9 mouse cellular contexts compared by ENCODE assay signal in the genomic region with DNA sequence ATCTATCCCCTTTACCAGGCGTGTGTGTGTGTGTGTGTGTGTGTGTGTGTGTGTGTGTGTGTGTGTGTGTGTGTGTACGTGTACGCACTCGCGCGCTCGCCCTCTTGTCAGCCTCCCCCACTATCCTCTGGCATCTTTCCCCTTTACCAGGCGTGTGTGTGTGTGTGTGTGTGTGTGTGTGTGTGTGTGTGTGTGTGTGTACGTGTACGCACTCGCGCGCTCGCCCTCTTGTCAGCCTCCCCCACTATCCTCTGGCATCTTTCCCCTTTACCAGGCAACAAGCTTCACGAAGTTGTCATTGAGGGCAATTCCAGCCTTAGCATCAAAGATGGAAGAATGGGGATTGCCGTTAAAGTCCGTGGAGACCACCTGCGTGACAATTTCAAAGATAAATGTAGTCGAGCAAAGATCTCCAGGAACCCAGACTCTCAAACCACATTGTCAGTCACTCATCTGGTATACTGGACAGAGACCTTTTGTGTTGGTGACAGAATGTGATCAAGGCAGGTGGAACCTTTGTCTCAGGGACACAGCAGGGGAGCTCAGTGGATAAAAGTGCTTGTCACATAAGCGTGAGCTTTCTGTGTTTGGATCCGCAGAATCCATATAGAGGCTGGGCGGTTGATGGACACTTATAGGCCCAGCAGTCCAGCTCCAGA. TPM values are rescaled to one million over a fixed set of nuclear protein-coding genes. Genes with fewer than 3 reads are reported as not detected.
A peak's percentile ranks its signal among the peaks of the same experiment; 100 is the strongest.
DNase-seq lines count a peak whose midpoint lies in the region; ATAC-seq and TF ChIP-seq lines count a peak whose summit lies in the region.
"Not testable (repeated sequence)": the region's sequence is repeated elsewhere in the genome, so short reads cannot be mapped to it uniquely, and the experiment has no call there.
"Had no signal": no experiment of that assay in that cellular context is flagged by ENCODE, and none has a peak within 500 bp of the region (broad histone marks: within the 10 kb centered on the region; RNA-seq: fewer than 3 reads in every experiment).

No protein-coding gene starts in this region.

- TF ChIP-seq POLR2A in limb, embryonic 14.5 days (IDR thresholded peaks at IDR 0.05; ENCODE audit: borderline replicate concordance, extremely low read depth, insufficient read depth, insufficient read length); olfactory bulb, adult 2 months (IDR thresholded peaks at IDR 0.05; ENCODE audit: insufficient read depth, low read depth, low read length): not testable (repeated sequence)

- H3K4me1 ChIP-seq in E14TG2a.4 (replicated peaks; ENCODE audit: low read depth, low read length): peaks cover 33% of the 10 kb centered on the region
- peaks cover 26% of the 10 kb centered on the region for H3K4me1 ChIP-seq in erythroblast, embryonic 14.5 days (ENCODE audit: control insufficient read depth)
- peaks cover 4 to 17% of the 10 kb centered on the region in 2 experiments for H3K4me1 ChIP-seq in heart, embryonic 14.5 days (ENCODE audit: control insufficient read depth in 2 of 2, insufficient read depth in 2 of 2, low read length in 2 of 2)
- peaks cover 18% of the 10 kb centered on the region for H3K4me1 ChIP-seq in intestine, embryonic 16.5 days (ENCODE audit: control insufficient read depth, insufficient read depth, low read length)
- H3K4me1 ChIP-seq in limb, embryonic 14.5 days (ENCODE audit: control insufficient read depth, insufficient read depth, low read length): peaks cover 16% of the 10 kb centered on the region
- H3K4me1 ChIP-seq in megakaryocyte, embryonic 14.5 days: peaks cover 37% of the 10 kb centered on the region
- H3K4me1 ChIP-seq in olfactory bulb, adult 2 months (ENCODE audit: control insufficient read depth, insufficient read depth, low read length): peaks cover 17% of the 10 kb centered on the region

- H3K27ac ChIP-seq in heart, embryonic 14.5 days (replicated peaks in 1 of 2; ENCODE audit: control insufficient read depth in 1 of 2, insufficient read depth in 1 of 2, low read depth in 2 of 2, low read length in 2 of 2): peak overlapping the region; percentile 60 to 84
- peak overlapping the region; percentile 86 for H3K27ac ChIP-seq in intestine, embryonic 16.5 days (ENCODE audit: low read length)
- H3K27ac ChIP-seq in limb, embryonic 14.5 days (replicated peaks; ENCODE audit: low read depth, low read length): peak overlapping the region; percentile 84
- H3K27ac ChIP-seq in olfactory bulb, adult 2 months (ENCODE audit: insufficient read depth, low read depth, low read length): peak overlapping the region; percentile 83

- H3K27me3 ChIP-seq in E14TG2a.4 (ENCODE audit: insufficient read depth, low read length); erythroblast, embryonic 14.5 days (ENCODE audit: control insufficient read depth); heart, embryonic 14.5 days (ENCODE audit: control insufficient read depth, insufficient read depth, low read length); intestine, embryonic 16.5 days (replicated peaks; ENCODE audit: control insufficient read depth, insufficient read depth, low read length); limb, embryonic 14.5 days (ENCODE audit: control insufficient read depth, insufficient read depth, low read length); megakaryocyte, embryonic 14.5 days (replicated peaks): not testable (repeated sequence)

- peak overlapping the region; percentile 89 for H3K4me3 ChIP-seq in E14TG2a.4 (replicated peaks; ENCODE audit: low read length)
- peak overlapping the region; percentile 77 for H3K4me3 ChIP-seq in erythroblast, embryonic 14.5 days (replicated peaks)
- H3K4me3 ChIP-seq in heart, embryonic 14.5 days (ENCODE audit: control insufficient read depth in 1 of 2, insufficient read depth in 1 of 2, low read depth in 1 of 2, low read length in 2 of 2): peak overlapping the region; percentile 76 to 89
- H3K4me3 ChIP-seq in intestine, embryonic 16.5 days (ENCODE audit: low read length): peak overlapping the region; percentile 82
- peak overlapping the region; percentile 62 for H3K4me3 ChIP-seq in limb, embryonic 14.5 days (replicated peaks; ENCODE audit: low read length)
- peak overlapping the region; percentile 97 for H3K4me3 ChIP-seq in megakaryocyte, embryonic 14.5 days (replicated peaks)
- peak overlapping the region; percentile 74 for H3K4me3 ChIP-seq in olfactory bulb, adult 2 months (ENCODE audit: insufficient read depth, low read depth, low read length)

- WGBS in heart, embryonic 14.5 days: 22% methylated on average over 19 of the region's 22 CpGs
- 18% methylated on average over 15 of the region's 22 CpGs for WGBS in intestine, embryonic 16.5 days
- 38% methylated on average over 9 of the region's 22 CpGs for whole genome bisulfite sequencing in limb, embryonic 14.5 days
- 6% methylated on average over 18 of the region's 22 CpGs for WGBS in olfactory bulb, adult 2 months

- H3K9me3 ChIP-seq in E14TG2a.4 (ENCODE audit: low read length); erythroblast, embryonic 14.5 days (ENCODE audit: control insufficient read depth, low read length); heart, embryonic 14.5 days (ENCODE audit: control insufficient read depth, low read length); intestine, embryonic 16.5 days (ENCODE audit: control insufficient read depth, low read length); limb, embryonic 14.5 days (ENCODE audit: control insufficient read depth, low read length); megakaryocyte, embryonic 14.5 days: not testable (repeated sequence)

- not testable (repeated sequence) for TF ChIP-seq CTCF in E14TG2a.4 (conservative IDR thresholded peaks at IDR 0.05; ENCODE audit: low read length); olfactory bulb, adult 2 months (IDR thresholded peaks at IDR 0.05; ENCODE audit: insufficient read depth, low read depth, low read length)

- H3K9ac ChIP-seq in heart, embryonic 14.5 days (ENCODE audit: low read length): peak overlapping the region; percentile 93
- H3K9ac ChIP-seq in intestine, embryonic 16.5 days (ENCODE audit: low read depth, low read length): peak overlapping the region; percentile 87
- peak overlapping the region; percentile 63 for H3K9ac ChIP-seq in limb, embryonic 14.5 days (ENCODE audit: low read depth, low read length, severe bottlenecking)

- ATAC-seq in heart, embryonic 14.5 days (ENCODE audit: insufficient number of reproducible peaks, insufficient read depth, low FRiP score, low read depth); intestine, embryonic 16.5 days; limb, embryonic 14.5 days (ENCODE audit: low FRiP score, low read depth): not testable (repeated sequence)

- peaks cover 72% of the 10 kb centered on the region for H3K36me3 ChIP-seq in E14TG2a.4 (ENCODE audit: insufficient read depth, low read length)
- peaks cover 54% of the 10 kb centered on the region for H3K36me3 ChIP-seq in erythroblast, embryonic 14.5 days (ENCODE audit: control insufficient read depth)
- peaks cover 46% of the 10 kb centered on the region for H3K36me3 ChIP-seq in heart, embryonic 14.5 days (ENCODE audit: control insufficient read depth, insufficient read depth, low read length)
- not testable (repeated sequence) for H3K36me3 ChIP-seq in intestine, embryonic 16.5 days (ENCODE audit: control insufficient read depth, insufficient read depth, low read length)
- peaks cover 40% of the 10 kb centered on the region for H3K36me3 ChIP-seq in limb, embryonic 14.5 days (ENCODE audit: control insufficient read depth, insufficient read depth, low read length)
- peaks cover 72% of the 10 kb centered on the region for H3K36me3 ChIP-seq in megakaryocyte, embryonic 14.5 days (replicated peaks; ENCODE audit: low read length)

- peak overlapping the region; percentile 94 for H3K4me2 ChIP-seq in heart, embryonic 14.5 days (ENCODE audit: low read length)
- peak overlapping the region; percentile 76 for H3K4me2 ChIP-seq in intestine, embryonic 16.5 days (ENCODE audit: low read depth, low read length)
- peak overlapping the region; percentile 53 for H3K4me2 ChIP-seq in limb, embryonic 14.5 days (replicated peaks; ENCODE audit: low read depth, low read length, severe bottlenecking)

- peak; percentile 26 to 35 for DNase-seq in cerebellum, adult 18-20 months
- DNase-seq in limb, embryonic 14.5 days (ENCODE audit: low spot score): not testable (repeated sequence)

RNA-seq across cellular contexts. Expression of a gene that starts 0.9 kb away (rescaled TPM):
- 1.3 and 1.6 TPM in 2 replicates for polyA plus RNA-seq in erythroblast, embryonic 14.5 days (2012)
- 205 and 215 TPM in 2 replicates for polyA plus RNA-seq in heart, embryonic 14.5 days (2014; fragmentation: Nextera tagmentation; extraction: Ambion mirVana)
- polyA plus RNA-seq in intestine, embryonic 16.5 days (2015; fragmentation: Nextera tagmentation; extraction: Ambion mirVana): 242 and 249 TPM in 2 replicates
- polyA plus RNA-seq in limb, embryonic 14.5 days (2012; rRNA removed): 178 and 233 TPM in 2 replicates
- 221 and 231 TPM in 2 replicates for polyA plus RNA-seq in limb, embryonic 14.5 days (2014; fragmentation: Nextera tagmentation; extraction: Ambion mirVana)
- polyA plus RNA-seq in megakaryocyte, embryonic 14.5 days (2012; ENCODE audit: insufficient read depth, low replicate concordance): 25.4 and 46.3 TPM in 2 replicates
- polyA plus RNA-seq in olfactory bulb, adult 2 months (2012; ENCODE audit: insufficient read depth, insufficient read length, low replicate concordance, missing spikeins): not detected in 2 replicates

RNA-seq across cellular contexts. Expression of a gene that starts 13.3 kb away (rescaled TPM):
- polyA plus RNA-seq in erythroblast, embryonic 14.5 days (2012): not detected in 2 replicates
- polyA plus RNA-seq in heart, embryonic 14.5 days (2014; fragmentation: Nextera tagmentation; extraction: Ambion mirVana): 0.43 and 0.44 TPM in 2 replicates
- 0.32 TPM in 1 of 2 replicates, not detected in the other for polyA plus RNA-seq in intestine, embryonic 16.5 days (2015; fragmentation: Nextera tagmentation; extraction: Ambion mirVana)
- polyA plus RNA-seq in limb, embryonic 14.5 days (2012; rRNA removed): not detected in 2 replicates
- polyA plus RNA-seq in limb, embryonic 14.5 days (2014; fragmentation: Nextera tagmentation; extraction: Ambion mirVana): 0.75 TPM in 1 of 2 replicates, not detected in the other
- not detected in 2 replicates for polyA plus RNA-seq in megakaryocyte, embryonic 14.5 days (2012; ENCODE audit: insufficient read depth, low replicate concordance)
- not detected in 2 replicates for polyA plus RNA-seq in olfactory bulb, adult 2 months (2012; ENCODE audit: insufficient read depth, insufficient read length, low replicate concordance, missing spikeins)
- polyA plus RNA-seq: adrenal gland, adult 2 months had no signal

RNA-seq across cellular contexts. Expression of a gene that starts 18.2 kb away (rescaled TPM):
- not detected in 2 replicates for polyA plus RNA-seq in erythroblast, embryonic 14.5 days (2012)
- 0.22 and 0.42 TPM in 2 replicates for polyA plus RNA-seq in heart, embryonic 14.5 days (2014; fragmentation: Nextera tagmentation; extraction: Ambion mirVana)
- 1.6 and 2.5 TPM in 2 replicates for polyA plus RNA-seq in intestine, embryonic 16.5 days (2015; fragmentation: Nextera tagmentation; extraction: Ambion mirVana)
- polyA plus RNA-seq in limb, embryonic 14.5 days (2012; rRNA removed): 0.89 and 1.0 TPM in 2 replicates
- polyA plus RNA-seq in limb, embryonic 14.5 days (2014; fragmentation: Nextera tagmentation; extraction: Ambion mirVana): 0.30 and 0.48 TPM in 2 replicates
- polyA plus RNA-seq in megakaryocyte, embryonic 14.5 days (2012; ENCODE audit: insufficient read depth, low replicate concordance): 0.10 TPM in 1 of 2 replicates, not detected in the other
- not detected in 2 replicates for polyA plus RNA-seq in olfactory bulb, adult 2 months (2012; ENCODE audit: insufficient read depth, insufficient read length, low replicate concordance, missing spikeins)

RNA-seq across cellular contexts. Expression of a gene that starts 21.1 kb away (rescaled TPM):
- polyA plus RNA-seq in erythroblast, embryonic 14.5 days (2012): 0.15 TPM in 1 of 2 replicates, not detected in the other
- polyA plus RNA-seq in heart, embryonic 14.5 days (2014; fragmentation: Nextera tagmentation; extraction: Ambion mirVana): 0.57 and 0.84 TPM in 2 replicates
- 0.89 and 1.6 TPM in 2 replicates for polyA plus RNA-seq in intestine, embryonic 16.5 days (2015; fragmentation: Nextera tagmentation; extraction: Ambion mirVana)
- 15.1 and 28.4 TPM in 2 replicates for polyA plus RNA-seq in limb, embryonic 14.5 days (2012; rRNA removed)
- polyA plus RNA-seq in limb, embryonic 14.5 days (2014; fragmentation: Nextera tagmentation; extraction: Ambion mirVana): 21.3 and 38.7 TPM in 2 replicates
- polyA plus RNA-seq in megakaryocyte, embryonic 14.5 days (2012; ENCODE audit: insufficient read depth, low replicate concordance): 0.21 TPM in 1 of 2 replicates, not detected in the other
- polyA plus RNA-seq in olfactory bulb, adult 2 months (2012; ENCODE audit: insufficient read depth, insufficient read length, low replicate concordance, missing spikeins): not detected in 2 replicates

RNA-seq across cellular contexts. Expression of a gene that starts 31.5 kb away (rescaled TPM):
- polyA plus RNA-seq in erythroblast, embryonic 14.5 days (2012): not detected in 2 replicates
- polyA plus RNA-seq in heart, embryonic 14.5 days (2014; fragmentation: Nextera tagmentation; extraction: Ambion mirVana): 1.3 and 2.8 TPM in 2 replicates
- polyA plus RNA-seq in intestine, embryonic 16.5 days (2015; fragmentation: Nextera tagmentation; extraction: Ambion mirVana): 4.7 and 4.8 TPM in 2 replicates
- polyA plus RNA-seq in limb, embryonic 14.5 days (2012; rRNA removed): 0.44 TPM in 1 of 2 replicates, not detected in the other
- polyA plus RNA-seq in limb, embryonic 14.5 days (2014; fragmentation: Nextera tagmentation; extraction: Ambion mirVana): 0.51 TPM in 1 of 2 replicates, not detected in the other
- polyA plus RNA-seq in megakaryocyte, embryonic 14.5 days (2012; ENCODE audit: insufficient read depth, low replicate concordance): not detected in 2 replicates
- polyA plus RNA-seq in olfactory bulb, adult 2 months (2012; ENCODE audit: insufficient read depth, insufficient read length, low replicate concordance, missing spikeins): not detected in 2 replicates

Comparison
In these comparisons a context has a peak if more than half of its experiments do, and no peak if none do; other contexts are left out.
1. RNA of a gene that starts 0.9 kb away (polyA plus RNA-seq): 242 to 249 TPM in intestine, embryonic 16.5 days, 178 to 233 TPM in limb, embryonic 14.5 days, 205 to 215 TPM in heart, embryonic 14.5 days and 25.4 to 46.3 TPM in megakaryocyte, embryonic 14.5 days; 1.3 to 1.6 TPM in erythroblast, embryonic 14.5 days and not detected in olfactory bulb, adult 2 months; every median in the first group is over 10 times any median in the second.
2. Peak in every context shown above with its lines, with median percentiles within 50 percentile points of each other: H3K4me3 ChIP-seq, H3K27ac ChIP-seq, H3K4me2 ChIP-seq and H3K9ac ChIP-seq.